Mouse (Mus musculus) urinary bladder, postnatal 36 days (tissue): ENCODE results near the gene Agbl4.
"Not testable (repeated sequence)": the region's sequence is repeated elsewhere in the genome, so short reads cannot be mapped to it uniquely, and the experiment has no call there.

Experiments used
- DNase-seq, 2 experiments: peaks; one replicate each; pipeline ENCODE4 v3.0.0; 2022; ENCODE audit warnings: low spot score in 2 of 2, mixed read lengths in 1 of 2

Gene Agbl4

GRCm38 (mm10) chr4:110916565-110916964 lies 519.1 kb downstream of the Agbl4 start:
- DNase-seq = no peak

GRCm38 (mm10) chr4:110921013-110921412 lies 523.6 kb downstream of the Agbl4 start:
- DNase-seq = no peak

GRCm38 (mm10) chr4:111001641-111002040 lies 604.2 kb downstream of the Agbl4 start:
- no peak for DNase-seq

GRCm38 (mm10) chr4:111004719-111005479 lies 607.4 kb downstream of the Agbl4 start:
- DNase-seq = no peak

- DNase-seq = no peak
These were observed 621.9 kb downstream of the Agbl4 start for GRCm38 (mm10) chr4:111019376-111019775.

- DNase-seq = no peak
These were observed 669.9 kb downstream of the Agbl4 start for GRCm38 (mm10) chr4:111067330-111067729.

GRCm38 (mm10) chr4:111073738-111074497 lies 676.5 kb downstream of the Agbl4 start:
- no peak for DNase-seq

GRCm38 (mm10) chr4:111074701-111075154 lies 677.3 kb downstream of the Agbl4 start:
- no peak for DNase-seq

- no peak for DNase-seq
These were observed 680.3 kb downstream of the Agbl4 start for GRCm38 (mm10) chr4:111077810-111078209.

GRCm38 (mm10) chr4:111085330-111085729 lies 687.9 kb downstream of the Agbl4 start:
- DNase-seq = no peak

- no peak for DNase-seq
These were observed 739.0 kb downstream of the Agbl4 start for GRCm38 (mm10) chr4:111136217-111137147.

GRCm38 (mm10) chr4:111147748-111148147 lies 750.3 kb downstream of the Agbl4 start:
- no peak for DNase-seq

GRCm38 (mm10) chr4:111155859-111156258 lies 758.4 kb downstream of the Agbl4 start:
- DNase-seq = no peak

- no peak for DNase-seq
These were observed 784.0 kb downstream of the Agbl4 start for GRCm38 (mm10) chr4:111181478-111181877.

- no peak for DNase-seq
These were observed 802.6 kb downstream of the Agbl4 start for GRCm38 (mm10) chr4:111200100-111200499.

- DNase-seq = no peak
These were observed 817.8 kb downstream of the Agbl4 start for GRCm38 (mm10) chr4:111215191-111215762.

GRCm38 (mm10) chr4:111219030-111219429 lies 821.6 kb downstream of the Agbl4 start:
- not testable (repeated sequence) for DNase-seq

- DNase-seq = not testable (repeated sequence)
These were observed 822.1 kb downstream of the Agbl4 start for GRCm38 (mm10) chr4:111219543-111219942.

GRCm38 (mm10) chr4:111233849-111234248 lies 836.4 kb downstream of the Agbl4 start:
- DNase-seq = no peak

GRCm38 (mm10) chr4:111251917-111252316 lies 854.5 kb downstream of the Agbl4 start:
- DNase-seq = no peak

- no peak for DNase-seq
These were observed 858.0 kb downstream of the Agbl4 start for GRCm38 (mm10) chr4:111255499-111255898.
